Mouse (Mus musculus) embryo, embryonic 11 days (tissue): ENCODE results near the gene Ifitm7.
"Not testable (repeated sequence)": the region's sequence is repeated elsewhere in the genome, so short reads cannot be mapped to it uniquely, and the experiment has no call there.

Experiments
- DNase-seq: peaks from one replicate; pipeline ENCODE4 v3.0.0-alpha.2; 2015

Gene Ifitm7

DNA sequence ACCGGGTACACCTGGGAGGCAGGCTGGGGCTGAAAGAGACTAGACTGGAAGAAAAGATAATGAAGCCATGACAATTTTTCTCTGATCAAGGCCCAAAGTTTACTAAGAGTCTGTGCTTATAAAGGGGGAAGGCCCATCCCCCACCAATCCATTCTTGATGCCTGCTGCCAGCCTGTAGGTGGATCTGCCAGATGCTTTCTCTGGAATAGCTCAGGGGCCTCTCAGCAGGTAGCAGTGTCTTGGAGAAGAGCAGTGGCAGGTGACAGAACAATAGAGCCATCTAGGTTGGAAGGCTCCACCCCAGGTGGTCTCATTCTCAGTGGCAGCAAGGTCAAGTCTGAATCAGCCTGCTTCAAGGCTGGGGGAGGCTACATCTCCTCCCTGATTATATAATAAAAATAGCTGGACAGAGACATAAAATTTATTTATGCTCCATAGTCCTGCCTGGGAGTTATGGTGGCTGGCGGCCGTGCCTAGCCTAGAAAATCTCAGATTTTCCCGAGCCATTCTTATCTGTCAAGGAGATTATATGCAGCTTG is 10.3 kb downstream of the Ifitm7 start:
- not testable (repeated sequence) for DNase-seq

DNA sequence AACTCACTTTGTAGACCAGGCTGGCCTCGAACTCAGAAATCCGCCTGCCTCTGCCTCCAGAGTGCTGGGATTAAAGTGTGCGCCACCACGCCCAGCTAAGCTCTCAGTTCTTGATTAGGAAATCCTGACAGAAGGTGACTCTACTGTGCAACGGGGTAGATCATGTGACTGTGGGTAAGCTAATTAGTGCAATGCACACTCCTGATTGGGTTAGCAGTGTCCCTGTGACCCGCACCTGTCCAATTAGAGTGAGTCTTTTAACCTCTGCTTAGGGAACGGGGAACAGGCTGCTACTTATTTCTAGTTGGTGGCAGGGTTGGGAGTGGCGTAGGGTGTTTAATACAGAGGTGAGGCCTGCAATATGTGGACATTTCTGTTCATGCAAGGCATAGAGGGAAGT is 14.6 kb downstream of the Ifitm7 start:
- no peak for DNase-seq

DNA sequence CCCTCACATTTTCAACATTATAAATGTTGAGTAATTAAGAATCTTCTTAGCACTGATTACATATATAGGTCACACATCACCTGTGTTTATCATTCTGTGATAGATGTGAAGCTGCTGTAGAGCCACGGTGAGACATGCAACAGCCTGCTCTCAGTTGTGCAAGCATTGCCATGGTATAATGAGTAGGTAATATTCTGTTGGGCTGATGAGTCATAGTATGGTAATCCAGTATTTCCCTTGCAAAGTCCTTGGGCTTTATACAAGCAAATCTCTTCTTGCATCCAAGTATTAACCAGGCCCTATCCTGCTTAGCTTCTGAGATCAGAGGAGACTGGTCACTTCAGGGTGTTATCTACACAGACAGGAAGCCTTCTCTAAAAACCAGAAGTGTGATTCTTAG is 17.6 kb downstream of the Ifitm7 start:
- DNase-seq = no peak

DNA sequence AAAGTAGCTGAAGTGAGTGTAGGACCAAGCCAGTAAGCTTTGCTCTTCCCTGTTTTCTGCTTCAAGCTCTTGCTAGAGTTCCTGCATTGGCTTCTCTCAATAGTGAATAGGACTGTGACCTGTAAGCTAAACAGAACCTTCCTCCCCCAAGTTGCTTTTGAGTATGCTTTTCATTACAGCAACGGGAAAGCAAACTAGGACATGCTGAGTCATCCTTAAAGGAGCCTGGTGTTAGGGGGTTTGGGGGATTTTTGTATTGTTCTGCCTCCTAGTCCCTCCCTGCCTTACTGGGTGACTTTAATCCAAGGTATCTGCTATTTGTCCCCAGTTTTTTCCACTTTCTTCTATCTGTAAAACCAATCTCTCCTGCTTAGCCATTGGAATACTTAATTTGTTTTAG is 24.6 kb downstream of the Ifitm7 start:
- DNase-seq = no peak

DNA sequence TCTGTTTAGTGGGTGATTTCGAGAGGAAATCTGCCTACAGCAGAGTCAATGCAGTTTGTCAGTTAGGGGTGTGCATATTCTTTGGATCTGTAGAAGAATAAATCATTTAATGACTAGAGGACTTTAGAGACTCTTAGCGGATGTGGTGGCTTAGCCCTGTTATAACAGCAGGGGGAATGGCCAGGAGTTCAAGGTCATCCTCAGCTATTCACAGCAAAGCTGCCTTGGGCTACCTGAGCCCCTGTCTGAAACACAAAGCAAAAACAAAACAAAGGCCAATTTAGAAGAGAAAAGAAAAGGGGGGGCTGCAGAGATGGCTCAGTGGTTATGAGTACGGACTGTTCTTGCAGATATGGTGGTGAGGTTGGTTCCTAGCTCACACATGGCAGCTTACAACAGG is 35.4 kb downstream of the Ifitm7 start:
- DNase-seq = no peak

DNA sequence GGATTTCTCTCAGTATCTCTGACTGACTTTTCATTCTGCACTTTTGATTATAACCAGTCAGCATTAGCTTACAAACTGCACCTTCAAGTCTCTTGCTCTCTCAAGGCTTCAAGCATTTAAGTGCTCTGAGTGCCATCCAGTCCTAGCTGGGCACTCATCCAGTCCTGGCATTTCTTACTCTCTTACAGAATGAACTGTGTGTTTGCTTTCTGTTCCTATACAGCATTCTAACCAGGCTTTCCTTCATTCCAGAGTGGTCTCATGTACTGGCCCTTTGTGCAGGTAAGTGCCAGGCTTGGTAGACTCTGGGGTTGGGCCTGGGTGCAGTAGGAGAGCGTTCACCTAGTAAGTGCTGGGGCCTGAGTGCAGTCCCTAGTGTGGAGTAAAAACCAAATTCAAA is 40.4 kb downstream of the Ifitm7 start:
- DNase-seq = no peak

DNA sequence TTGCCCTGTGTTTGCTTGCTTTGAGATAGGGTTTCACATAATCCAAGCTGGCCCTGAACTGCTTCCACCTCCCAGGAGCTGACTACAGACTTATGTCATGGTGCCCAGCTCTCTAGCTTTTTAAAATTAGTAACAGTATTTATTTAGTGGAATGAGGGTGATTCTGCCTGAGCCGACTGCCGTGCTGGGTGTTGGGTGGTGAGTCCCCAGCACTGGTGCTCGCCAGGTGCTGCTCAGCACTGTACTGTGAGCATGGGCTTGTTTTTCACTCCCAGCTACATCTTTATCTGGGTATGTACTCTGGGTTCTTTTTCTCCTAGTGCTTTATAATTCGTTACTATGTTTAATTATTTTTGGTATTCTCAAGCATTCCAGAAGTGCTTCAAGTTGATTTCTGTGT is 41.5 kb downstream of the Ifitm7 start:
- no peak for DNase-seq

DNA sequence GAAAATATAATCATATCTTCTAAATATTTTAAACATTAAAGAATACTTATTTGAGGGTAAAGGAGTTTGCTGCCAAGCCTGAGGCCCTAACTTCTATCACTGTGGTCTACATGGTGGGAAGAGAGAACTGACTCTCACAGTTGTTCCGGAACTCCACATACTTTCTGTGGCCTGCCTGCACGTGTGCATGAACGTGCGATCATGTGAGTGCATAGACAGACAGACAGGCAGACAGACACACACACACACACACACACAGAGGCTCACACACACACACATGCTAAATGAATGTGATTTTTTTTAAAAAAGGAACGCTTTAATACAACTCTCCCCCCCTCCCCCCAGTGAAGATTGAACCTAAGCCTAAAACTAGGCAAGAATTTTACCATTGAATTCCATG is 41.9 kb downstream of the Ifitm7 start:
- no peak for DNase-seq

DNA sequence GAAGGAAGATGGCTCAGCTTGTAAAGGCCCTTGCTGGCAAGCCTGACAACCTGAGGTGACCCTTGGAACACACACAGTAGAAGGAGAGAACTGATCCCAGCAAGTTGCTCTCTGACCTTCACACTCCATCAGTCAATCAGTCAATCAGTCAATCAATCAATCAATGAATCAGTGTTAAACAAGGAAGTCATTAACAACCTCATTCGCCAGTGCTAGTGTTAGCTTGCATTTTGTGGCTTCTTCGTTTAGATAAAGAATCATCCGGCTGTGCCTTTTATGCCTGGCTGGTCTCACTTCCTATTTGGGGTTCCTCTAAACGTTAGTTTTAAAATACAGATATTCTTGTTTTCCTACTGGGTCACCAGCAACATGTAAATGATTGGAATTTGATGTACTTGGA is 42.5 kb downstream of the Ifitm7 start:
- DNase-seq = no peak

DNA sequence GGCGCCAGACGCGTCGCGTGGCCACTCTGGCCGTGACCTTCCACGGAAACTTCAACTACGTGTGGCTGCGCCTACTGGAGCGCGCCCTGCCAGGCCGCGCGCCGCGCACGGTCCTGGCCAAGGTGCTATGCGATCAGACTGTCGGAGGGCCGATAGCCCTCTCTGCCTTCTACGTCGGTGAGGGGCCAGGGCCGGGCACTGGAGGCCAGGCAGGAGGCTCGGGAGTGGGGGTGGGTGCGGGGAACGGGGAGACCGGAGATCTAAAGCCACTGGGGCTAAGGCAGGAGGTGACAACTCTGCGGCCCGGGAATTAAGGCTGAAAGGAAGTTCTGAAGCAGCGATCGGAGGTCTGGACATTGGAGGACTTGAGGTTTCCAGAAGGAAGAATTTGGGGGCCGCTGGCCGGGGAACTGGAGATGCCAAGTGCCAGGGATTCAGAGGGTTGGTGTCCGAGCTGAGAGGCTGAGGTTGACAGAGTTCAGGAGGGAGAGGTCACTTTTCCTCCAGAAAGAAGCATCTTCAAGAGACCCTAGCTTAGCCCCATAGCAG is 45.8 kb downstream of the Ifitm7 start:
- no peak for DNase-seq

DNA sequence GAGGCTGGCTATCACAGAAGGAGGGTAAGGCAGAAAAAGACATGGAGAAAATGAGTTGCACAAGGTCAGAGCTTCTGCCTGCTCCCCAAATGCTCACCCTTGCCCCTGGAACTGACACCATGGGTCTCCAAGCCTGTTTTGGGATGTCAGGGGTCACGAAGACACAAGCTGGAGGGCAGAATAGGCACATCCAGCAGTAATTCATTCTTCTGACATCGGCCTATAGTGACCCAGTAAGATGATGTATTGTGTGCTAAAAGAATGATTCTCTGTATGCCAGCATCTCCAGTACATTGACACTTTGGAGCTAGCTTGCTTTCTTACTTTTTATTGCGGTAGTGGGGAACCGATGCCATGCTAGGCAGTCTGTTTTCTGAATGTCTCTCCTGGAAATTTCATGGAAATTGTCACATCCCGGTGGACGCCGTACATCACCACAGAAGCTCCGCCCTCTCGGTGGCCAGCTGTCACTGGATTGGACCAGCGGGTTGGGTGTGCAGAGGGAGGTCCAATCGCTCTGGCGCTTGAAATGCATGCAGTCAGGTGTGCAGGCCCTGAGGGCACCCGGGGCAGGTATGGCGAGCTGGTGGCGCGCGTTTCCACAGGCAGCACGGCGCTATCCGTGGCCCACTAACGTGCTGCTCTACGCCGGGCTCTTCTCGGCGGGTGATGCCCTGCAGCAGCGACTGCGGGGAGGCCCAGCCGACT is 46.4 kb downstream of the Ifitm7 start:
- peak; percentile 82 for DNase-seq
